Mouse (Mus musculus): ENCODE measurements around the gene Gm11096.
A peak's percentile ranks its signal among the peaks of the same experiment; 100 is the strongest.

The Gm11096 gene

GRCm38 (mm10) chr17:81480351-81481161 is 39.0 kb downstream of the Gm11096 start:
- peak; percentile 1 for DNase-seq (ENCODE audit: low spot score in 2 of 2)

- DNase-seq (ENCODE audit: low spot score in 2 of 2) = no peak
Measured at GRCm38 (mm10) chr17:81481843-81482490, 40.4 kb downstream of the Gm11096 start.

- DNase-seq (ENCODE audit: low spot score in 2 of 2) = no peak
Measured at GRCm38 (mm10) chr17:81486388-81486787, 44.8 kb downstream of the Gm11096 start.

Data from natural killer cell, adult 2 months (primary cell).